Mouse (Mus musculus): ENCODE measurements around the gene Gm10638.

Gene Gm10638

GRCm38 (mm10) chr8:86735446-86736111 is 9.9 kb upstream of the Gm10638 start:
- DNase-seq (ENCODE audit: low spot score in 2 of 2): no peak

DNA sequence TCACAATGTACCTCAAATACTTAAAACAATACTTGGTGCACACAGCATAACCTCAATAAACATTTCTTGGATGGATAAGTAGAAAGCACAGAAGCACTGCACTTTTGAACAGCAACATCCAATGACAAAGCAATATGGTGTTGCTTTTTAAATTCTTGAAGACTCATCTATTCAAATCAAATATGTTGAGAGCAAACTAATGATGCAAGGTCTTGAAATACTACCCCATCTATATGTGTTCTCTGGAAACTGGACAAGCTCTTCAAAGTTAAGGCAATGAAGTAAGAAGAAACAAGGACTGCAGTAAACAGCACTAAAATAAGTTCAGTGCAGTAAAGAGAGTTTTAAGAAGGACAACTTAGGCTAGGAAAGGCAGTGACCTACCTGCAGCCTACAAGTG is 4.6 kb upstream of the Gm10638 start:
- no peak for DNase-seq (ENCODE audit: low spot score in 2 of 2)

- DNase-seq (ENCODE audit: low spot score in 2 of 2): no peak
Observed at GRCm38 (mm10) chr8:86741627-86742026, 3.9 kb upstream of the Gm10638 start.

- no peak for DNase-seq (ENCODE audit: low spot score in 2 of 2)
Observed at GRCm38 (mm10) chr8:86742605-86743345, 2.7 kb upstream of the Gm10638 start.

- DNase-seq (ENCODE audit: low spot score in 2 of 2): no peak
Observed at GRCm38 (mm10) chr8:86744313-86745220, 932 bp upstream of the Gm10638 start.

DNA sequence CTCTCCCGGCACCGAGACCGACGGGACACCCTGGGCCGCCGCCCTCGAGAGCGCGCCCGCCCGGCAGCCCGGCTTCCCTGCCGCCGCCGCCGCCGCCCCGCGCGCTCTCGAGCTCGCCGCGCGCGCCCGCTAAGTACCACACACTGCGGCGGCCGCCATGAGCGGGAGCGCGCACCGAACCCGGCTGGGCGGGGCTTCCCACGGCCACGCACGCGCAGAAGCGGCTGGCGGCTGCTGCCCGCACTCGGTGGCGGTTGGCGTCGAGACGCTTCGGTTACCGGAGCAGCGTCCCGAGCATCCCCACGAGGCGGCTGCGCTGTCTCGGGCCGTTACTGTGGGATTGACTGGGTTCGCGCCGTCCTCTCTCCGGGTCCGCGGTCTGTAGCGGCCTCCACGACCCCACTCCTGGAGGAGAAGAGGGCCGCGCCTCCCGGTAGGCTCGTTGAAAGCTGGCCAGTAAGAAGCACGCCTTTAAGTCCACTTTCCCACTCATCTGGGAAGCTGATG is 489 bp downstream of the Gm10638 start:
- peak; percentile 92 to 93 for DNase-seq (ENCODE audit: low spot score in 2 of 2)

DNA sequence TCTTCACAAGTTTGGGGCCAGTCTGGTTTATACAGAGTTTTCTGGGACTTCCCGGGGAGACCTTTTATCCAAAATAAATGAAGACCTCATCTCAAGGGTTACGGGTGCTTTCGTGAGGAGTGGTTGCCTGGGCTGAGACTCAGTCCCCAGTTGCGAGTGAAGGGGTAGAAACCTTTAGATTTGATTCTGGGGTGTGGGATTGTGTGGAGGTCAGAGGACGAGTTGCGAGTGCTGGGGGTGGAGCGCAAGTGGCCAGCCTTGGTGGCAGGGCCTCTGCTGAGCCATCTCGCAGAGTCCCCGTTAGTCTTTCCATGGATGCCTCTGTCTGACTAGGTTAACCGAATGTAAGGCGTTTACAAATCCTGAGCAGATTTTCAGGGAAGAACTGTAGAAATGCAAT is 1.0 kb downstream of the Gm10638 start:
- no peak for DNase-seq (ENCODE audit: low spot score in 2 of 2)

DNA sequence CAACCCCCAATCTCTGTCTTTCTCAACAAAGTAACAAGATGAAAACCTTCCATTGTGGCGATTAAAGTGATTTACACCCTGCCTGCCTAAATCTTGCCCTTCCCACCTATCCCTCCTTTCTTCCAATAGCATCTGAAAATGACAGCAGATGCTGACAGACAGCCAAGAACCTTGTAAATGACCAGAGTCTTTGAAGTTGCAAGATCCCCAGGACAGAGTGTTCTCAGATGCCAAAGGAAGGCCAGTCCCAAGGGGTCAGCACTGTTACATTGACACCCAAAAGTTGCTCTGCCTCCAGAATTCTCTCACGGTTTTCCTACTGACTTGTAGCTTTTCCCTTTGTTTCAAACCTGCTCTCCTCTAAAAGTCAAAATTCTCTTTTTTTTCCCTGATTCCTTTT is 4.3 kb downstream of the Gm10638 start:
- DNase-seq (ENCODE audit: low spot score in 2 of 2): no peak

GRCm38 (mm10) chr8:86756948-86757733 is 11.6 kb downstream of the Gm10638 start:
- peak; percentile 50 to 55 for DNase-seq (ENCODE audit: low spot score in 2 of 2)

DNA sequence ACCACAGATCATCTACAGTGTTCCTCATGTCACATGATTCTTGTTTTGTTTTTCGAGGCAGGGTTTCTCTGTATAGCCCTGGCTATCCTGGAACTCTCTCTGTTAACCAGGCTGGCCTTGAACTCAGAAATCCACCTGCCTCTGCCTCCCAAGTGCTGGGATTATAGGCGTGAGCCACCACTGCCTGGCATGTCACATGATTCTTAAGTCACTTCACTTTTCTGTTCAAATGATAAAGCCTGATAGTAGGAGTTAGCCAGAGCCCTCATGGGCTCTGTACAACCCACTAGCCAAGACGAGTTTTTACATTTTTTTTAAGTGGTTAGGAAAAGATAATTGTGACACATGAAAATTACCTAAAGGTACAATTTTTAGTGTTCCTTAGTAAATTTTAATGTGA is 13.2 kb downstream of the Gm10638 start:
- DNase-seq (ENCODE audit: low spot score in 2 of 2): no peak

DNA sequence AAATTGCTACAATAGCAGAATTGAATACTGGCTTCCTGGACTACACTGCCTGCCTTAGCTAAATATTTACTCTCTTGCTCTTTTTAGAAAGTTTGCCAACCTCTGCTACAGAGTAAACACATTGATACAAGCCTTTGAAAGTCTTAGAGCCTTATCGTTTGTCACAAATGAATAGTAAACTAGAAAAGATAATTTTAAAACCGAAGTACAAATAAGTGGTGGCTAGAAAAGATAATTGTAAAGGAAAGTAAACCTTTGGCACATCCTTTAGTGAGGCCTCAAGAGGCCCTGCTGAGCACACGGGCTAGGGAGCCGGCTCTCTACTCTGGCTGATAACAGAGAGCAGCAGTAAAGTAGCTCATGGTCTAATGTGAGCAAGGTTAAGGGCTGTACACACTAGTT is 13.6 kb downstream of the Gm10638 start:
- no peak for DNase-seq (ENCODE audit: low spot score in 2 of 2)

DNA sequence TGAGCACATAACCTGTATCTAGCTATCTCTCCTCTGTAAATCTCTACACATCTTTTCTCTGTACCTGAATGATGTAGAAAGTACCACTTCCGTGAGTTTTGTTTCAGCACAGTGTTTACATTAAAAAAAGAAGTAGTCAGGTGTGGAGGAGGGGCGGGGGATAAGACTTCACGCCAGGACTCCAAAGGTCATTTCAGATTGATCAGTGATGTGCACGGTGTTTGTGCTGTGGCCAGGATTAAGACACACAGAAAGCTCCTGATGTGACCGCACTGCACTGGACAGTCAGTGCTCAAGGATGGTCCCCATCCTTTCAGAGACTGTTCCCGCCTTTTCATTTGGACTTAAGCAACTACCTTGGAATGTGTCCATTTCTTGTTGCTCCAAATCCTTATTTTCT is 15.2 kb downstream of the Gm10638 start:
- no peak for DNase-seq (ENCODE audit: low spot score in 2 of 2)

DNA sequence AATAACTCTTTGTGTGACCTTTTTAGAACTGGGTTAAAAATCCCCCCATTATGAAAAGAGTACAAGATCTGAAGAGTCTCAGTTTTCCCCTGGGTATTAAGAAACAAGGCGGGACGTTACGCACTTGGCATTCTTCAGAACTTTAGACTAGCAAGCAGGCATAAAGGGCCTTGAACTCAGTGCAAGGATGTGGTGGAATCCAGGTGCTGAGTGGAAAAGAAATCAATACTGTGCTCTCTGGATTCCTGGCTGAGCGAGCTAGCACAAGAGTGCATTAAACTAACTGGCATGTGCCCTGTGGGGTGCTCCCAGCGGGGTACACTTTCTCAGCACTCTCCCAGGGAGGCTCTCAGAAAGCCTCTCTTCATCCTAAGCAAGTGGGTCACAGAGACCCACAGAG is 17.3 kb downstream of the Gm10638 start:
- no peak for DNase-seq (ENCODE audit: low spot score in 2 of 2)

DNA sequence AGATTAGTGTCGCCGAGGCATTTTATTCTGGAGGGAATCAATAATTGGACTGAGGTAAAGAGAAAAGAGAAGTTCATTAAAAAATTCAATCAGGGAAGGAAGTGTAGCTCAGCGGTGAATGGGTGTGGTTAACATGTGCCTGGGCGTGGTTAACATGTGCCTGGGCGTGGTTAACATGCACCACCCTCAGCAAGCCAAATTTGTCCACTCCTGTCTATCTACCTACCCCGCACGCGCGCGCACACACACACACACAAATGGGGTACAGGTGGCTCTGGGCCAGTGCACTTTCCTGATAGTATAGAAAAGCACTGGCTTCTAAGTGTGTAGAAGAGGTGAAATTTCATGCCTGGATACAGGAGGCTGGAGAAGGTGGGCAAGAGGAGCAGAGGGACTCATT is 19.7 kb downstream of the Gm10638 start:
- no peak for DNase-seq (ENCODE audit: low spot score in 2 of 2)

- no peak for DNase-seq (ENCODE audit: low spot score in 2 of 2)
Observed at GRCm38 (mm10) chr8:86765669-86766068, 20.2 kb downstream of the Gm10638 start.

- no peak for DNase-seq (ENCODE audit: low spot score in 2 of 2)
Observed at GRCm38 (mm10) chr8:86766548-86767211, 21.2 kb downstream of the Gm10638 start.

- DNase-seq (ENCODE audit: low spot score in 2 of 2): peak; percentile 37 to 41
Observed at GRCm38 (mm10) chr8:86768499-86768898, 23.0 kb downstream of the Gm10638 start.

- DNase-seq (ENCODE audit: low spot score in 2 of 2): no peak
Observed at GRCm38 (mm10) chr8:86769945-86770715, 24.6 kb downstream of the Gm10638 start.

- DNase-seq (ENCODE audit: low spot score in 2 of 2): no peak
Observed at GRCm38 (mm10) chr8:86779207-86779606, 33.7 kb downstream of the Gm10638 start.

DNA sequence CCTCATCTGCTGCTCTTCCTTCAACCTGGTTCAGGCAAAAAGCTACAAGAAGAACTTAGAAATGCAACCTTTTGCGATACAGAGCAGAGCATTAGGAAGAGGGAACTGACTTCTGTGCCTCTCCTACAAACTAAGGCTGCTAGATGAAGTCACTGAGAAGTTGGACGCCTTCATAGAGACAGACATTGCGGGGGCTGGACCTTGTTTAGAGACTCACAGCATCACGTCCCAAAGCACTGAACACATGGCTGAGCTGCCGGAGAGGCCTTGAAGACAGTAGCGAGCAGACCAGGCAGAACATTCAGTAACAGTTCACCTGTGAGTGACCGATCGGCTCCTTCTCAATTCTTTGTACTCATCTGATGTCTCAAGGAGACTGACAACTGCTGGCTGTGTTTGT is 35.6 kb downstream of the Gm10638 start:
- no peak for DNase-seq (ENCODE audit: low spot score in 2 of 2)

Measured in right cerebral cortex, adult 2 months (tissue).